Mouse (Mus musculus): Measurements from ENCODE around the gene Fmn2.

Gene Fmn2

GRCm38 (mm10) chr1:174557211-174557610, 55.6 kb downstream of the Fmn2 start:
- DNase-seq (ENCODE audit: low spot score), result no peak

- no peak for DNase-seq (ENCODE audit: low spot score)
These were observed 56.2 kb downstream of the Fmn2 start for GRCm38 (mm10) chr1:174557841-174558240.

GRCm38 (mm10) chr1:174558488-174558887, 56.9 kb downstream of the Fmn2 start:
- no peak for DNase-seq (ENCODE audit: low spot score)

- DNase-seq (ENCODE audit: low spot score), result no peak
These were observed 62.9 kb downstream of the Fmn2 start for GRCm38 (mm10) chr1:174564561-174564960.

- DNase-seq (ENCODE audit: low spot score), result no peak
These were observed 67.0 kb downstream of the Fmn2 start for GRCm38 (mm10) chr1:174568609-174569008.

- no peak for DNase-seq (ENCODE audit: low spot score)
These were observed 90.9 kb downstream of the Fmn2 start for GRCm38 (mm10) chr1:174592420-174592980.

- DNase-seq (ENCODE audit: low spot score), result no peak
These were observed 93.4 kb downstream of the Fmn2 start for GRCm38 (mm10) chr1:174594989-174595388.

GRCm38 (mm10) chr1:174597495-174597894, 95.9 kb downstream of the Fmn2 start:
- no peak for DNase-seq (ENCODE audit: low spot score)

- no peak for DNase-seq (ENCODE audit: low spot score)
These were observed 96.6 kb downstream of the Fmn2 start for GRCm38 (mm10) chr1:174598226-174598625.

GRCm38 (mm10) chr1:174600041-174600440, 98.4 kb downstream of the Fmn2 start:
- DNase-seq (ENCODE audit: low spot score), result no peak

GRCm38 (mm10) chr1:174600620-174601019, 99.0 kb downstream of the Fmn2 start:
- no peak for DNase-seq (ENCODE audit: low spot score)

- no peak for DNase-seq (ENCODE audit: low spot score)
These were observed 115.7 kb downstream of the Fmn2 start for GRCm38 (mm10) chr1:174617368-174617767.

GRCm38 (mm10) chr1:174621512-174621911, 119.9 kb downstream of the Fmn2 start:
- no peak for DNase-seq (ENCODE audit: low spot score)

GRCm38 (mm10) chr1:174623054-174623453, 121.4 kb downstream of the Fmn2 start:
- no peak for DNase-seq (ENCODE audit: low spot score)

- DNase-seq (ENCODE audit: low spot score), result no peak
These were observed 128.4 kb downstream of the Fmn2 start for GRCm38 (mm10) chr1:174630074-174630473.

GRCm38 (mm10) chr1:174636291-174636690, 134.7 kb downstream of the Fmn2 start:
- no peak for DNase-seq (ENCODE audit: low spot score)

- DNase-seq (ENCODE audit: low spot score), result no peak
These were observed 136.0 kb downstream of the Fmn2 start for GRCm38 (mm10) chr1:174637564-174638085.

- DNase-seq (ENCODE audit: low spot score), result no peak
These were observed 139.3 kb downstream of the Fmn2 start for GRCm38 (mm10) chr1:174640901-174641300.

GRCm38 (mm10) chr1:174643431-174644010, 141.9 kb downstream of the Fmn2 start:
- no peak for DNase-seq (ENCODE audit: low spot score)

- no peak for DNase-seq (ENCODE audit: low spot score)
These were observed 147.8 kb downstream of the Fmn2 start for GRCm38 (mm10) chr1:174649421-174649826.

GRCm38 (mm10) chr1:174654565-174654964, 152.9 kb downstream of the Fmn2 start:
- no peak for DNase-seq (ENCODE audit: low spot score)

- DNase-seq (ENCODE audit: low spot score), result no peak
These were observed 153.7 kb downstream of the Fmn2 start for GRCm38 (mm10) chr1:174655354-174655753.

GRCm38 (mm10) chr1:174656554-174656953, 154.9 kb downstream of the Fmn2 start:
- no peak for DNase-seq (ENCODE audit: low spot score)
